Mouse (Mus musculus): ENCODE measurements around the gene 6330403K07Rik.

Gene 6330403K07Rik

DNA sequence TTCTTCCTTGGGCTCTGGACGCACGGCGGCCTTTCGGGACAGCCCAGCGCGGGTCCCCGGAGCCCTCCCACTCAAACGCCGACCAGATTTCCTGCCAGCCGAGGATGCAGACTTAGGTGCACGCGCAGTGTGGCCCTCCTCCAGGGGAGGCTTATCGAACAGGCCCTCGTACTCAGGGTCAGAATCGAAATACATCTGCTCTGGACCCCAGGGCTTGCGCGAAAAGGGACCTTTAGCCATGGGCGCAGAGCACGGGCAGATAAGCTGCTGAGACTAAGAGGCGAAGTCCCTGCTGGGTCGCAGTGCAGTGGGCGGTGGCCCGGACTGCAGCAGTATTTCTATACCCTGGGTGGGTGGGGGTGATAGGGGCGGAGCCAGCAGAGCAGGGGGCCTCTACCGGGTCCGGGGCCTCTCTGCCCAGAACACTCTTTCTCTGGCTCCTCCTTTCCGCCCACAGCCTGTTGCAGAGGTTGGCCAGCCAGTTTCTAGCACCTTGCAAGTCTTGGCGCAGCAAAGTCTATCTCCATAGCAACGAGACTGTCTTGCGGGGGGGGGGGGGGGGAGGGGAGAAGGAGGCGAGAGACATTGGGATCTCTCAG, at the start of gene 6330403K07Rik:
Gene 6330403K07Rik (minus strand): TSS at position 351 of the 599 bp plus-strand sequence.
- DNase-seq (ENCODE audit: low spot score in 2 of 2) = peak; percentile 53 to 60

DNA sequence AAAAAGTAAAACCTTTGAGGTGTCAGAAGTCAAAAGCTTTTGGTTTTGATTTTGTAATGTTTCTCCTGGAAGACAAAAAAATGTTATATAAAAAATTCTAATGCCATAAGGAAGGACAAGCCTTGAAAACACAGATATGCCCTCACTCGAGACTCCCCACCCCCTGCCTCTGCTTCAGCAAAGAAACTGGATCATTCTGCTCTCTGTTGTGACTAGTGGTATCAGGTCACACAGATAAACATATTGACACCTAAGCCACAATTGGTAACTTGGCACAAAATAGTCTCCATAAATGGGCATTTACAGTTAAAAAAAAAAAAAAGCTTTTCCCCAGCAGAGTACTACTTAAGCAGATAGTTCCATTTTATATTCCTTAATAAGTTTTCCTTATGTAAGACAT, 43.0 kb upstream of the 6330403K07Rik start:
- DNase-seq (ENCODE audit: low spot score in 2 of 2) = no peak

- no peak for DNase-seq (ENCODE audit: low spot score in 2 of 2)
Observed at GRCm38 (mm10) chr11:71052554-71052953, 19.2 kb upstream of the 6330403K07Rik start.

DNA sequence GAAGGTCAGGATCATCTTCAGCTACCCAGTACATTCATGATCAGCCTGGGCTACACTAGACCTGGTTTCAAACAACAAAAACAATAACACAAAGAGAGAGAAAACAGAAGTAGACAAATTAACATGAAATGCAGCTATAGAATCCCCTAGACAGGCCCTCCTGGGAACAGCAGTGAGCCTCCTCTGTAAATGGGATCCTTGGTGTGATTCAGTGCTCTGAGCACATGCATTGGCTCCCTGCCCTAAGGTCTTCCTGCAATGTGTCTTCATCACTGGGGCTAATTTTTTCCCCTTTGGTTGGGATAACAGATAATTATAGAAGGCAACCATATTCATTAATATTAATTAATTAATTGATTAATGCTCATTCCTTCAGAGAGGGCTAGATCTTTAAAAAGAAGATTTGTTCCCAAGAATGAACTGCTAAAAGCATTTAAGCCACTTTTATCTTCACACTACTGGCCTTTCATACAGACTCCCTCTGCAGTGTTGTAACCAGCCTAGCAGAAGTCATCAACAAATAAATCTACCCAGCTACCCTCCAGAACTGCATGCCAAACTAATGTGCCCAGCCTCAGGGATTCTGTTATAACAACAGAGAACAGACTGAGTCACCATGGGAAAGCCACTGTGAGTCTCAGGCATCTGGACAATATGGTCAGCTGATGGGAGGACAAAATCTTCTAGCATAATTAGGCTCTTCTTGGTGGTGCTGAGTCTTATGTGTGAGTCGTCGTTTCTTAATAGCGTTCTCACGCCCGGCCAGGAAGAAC, 6.4 kb upstream of the 6330403K07Rik start:
- DNase-seq (ENCODE audit: low spot score in 2 of 2) = no peak

- no peak for DNase-seq (ENCODE audit: low spot score in 2 of 2)
Observed at GRCm38 (mm10) chr11:71032491-71033162, 686 bp downstream of the 6330403K07Rik start.

- DNase-seq (ENCODE audit: low spot score in 2 of 2) = no peak
Observed at GRCm38 (mm10) chr11:71032070-71032469, 1.2 kb downstream of the 6330403K07Rik start.

DNA sequence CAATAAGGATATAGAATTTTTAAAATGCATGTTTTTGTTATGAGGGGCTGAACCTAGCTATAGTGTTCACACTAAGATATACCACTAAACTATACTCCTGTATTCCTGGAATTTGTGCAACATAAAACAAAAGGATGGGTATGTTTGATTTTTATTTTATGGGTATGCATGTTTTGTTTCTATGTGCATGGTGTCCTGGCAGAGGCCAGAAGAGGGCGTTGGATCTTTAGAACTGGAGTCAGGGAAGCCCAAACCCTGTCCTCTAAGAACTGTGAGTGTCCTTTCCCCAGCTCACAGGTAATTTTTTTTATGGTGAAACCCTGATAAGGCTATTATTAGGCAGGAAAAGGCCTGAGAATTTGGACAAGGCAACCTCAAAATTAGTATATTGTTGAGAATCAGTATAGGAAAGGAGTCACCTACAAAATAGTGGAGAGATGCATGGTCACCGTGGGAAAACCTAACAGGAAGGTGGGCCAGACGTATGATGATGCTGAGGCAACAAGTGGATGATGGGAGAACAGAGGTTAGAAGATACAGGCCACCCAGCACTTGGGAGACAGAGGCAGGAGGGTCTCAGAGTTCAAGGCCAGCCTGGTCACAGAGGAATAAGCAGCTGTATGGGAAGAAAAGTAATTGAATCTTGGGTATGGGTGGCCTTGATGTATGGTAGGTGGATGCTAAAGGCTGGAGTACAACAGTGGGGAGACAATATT, 3.8 kb downstream of the 6330403K07Rik start:
- DNase-seq (ENCODE audit: low spot score in 2 of 2) = no peak

GRCm38 (mm10) chr11:71028280-71028679, 5.0 kb downstream of the 6330403K07Rik start:
- no peak for DNase-seq (ENCODE audit: low spot score in 2 of 2)

DNA sequence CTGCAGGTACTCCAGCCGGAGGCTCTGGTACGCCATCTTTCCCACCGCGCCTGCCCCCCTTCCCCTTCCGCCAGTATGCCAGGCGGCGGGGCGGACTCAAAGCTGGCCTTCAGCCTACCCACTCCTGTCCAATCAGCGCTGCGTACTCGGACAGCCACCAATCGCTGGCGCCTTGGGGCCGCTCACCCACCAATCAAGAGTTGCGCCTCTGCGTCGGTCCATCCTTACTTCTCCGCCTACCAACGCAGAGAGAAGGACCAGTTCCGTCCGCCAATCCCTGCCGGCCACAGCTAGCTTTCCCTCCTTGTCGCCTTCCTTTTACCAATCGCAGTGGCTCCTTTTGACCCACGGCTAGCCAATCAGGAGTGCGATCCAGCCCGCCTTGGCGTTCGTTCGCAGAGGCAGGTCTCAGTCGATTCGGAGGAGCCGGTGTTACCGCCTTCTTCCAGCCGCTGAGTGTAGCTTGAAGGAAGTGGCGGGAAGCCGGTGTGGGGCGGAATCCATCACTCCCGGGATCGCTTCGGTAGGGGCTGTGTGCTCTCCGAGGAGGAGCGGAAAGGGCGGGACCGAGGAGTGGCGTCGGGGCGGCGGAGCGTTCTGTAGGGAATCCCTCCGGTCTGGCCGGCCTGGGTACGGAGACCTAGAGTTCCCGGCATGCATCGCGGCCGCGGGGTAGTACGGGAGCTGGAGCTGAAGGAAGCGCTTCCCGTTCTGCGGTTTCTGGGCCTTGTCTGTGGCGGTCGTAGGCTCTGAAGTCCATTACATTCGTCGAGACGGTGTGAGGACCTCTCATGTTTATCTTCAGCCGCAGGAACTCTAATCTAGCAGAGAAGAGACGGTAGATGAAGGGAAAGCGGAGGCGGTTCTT, 13.9 kb downstream of the 6330403K07Rik start, which contains the start of the genes Mis12 and Derl2:
Gene Mis12 (plus strand): TSS at position 411 of the 868 bp plus-strand sequence.
Gene Derl2 (minus strand): TSS at position 641 of the 868 bp plus-strand sequence.
- peak; percentile 97 to 99 for DNase-seq (ENCODE audit: low spot score in 2 of 2)

DNA sequence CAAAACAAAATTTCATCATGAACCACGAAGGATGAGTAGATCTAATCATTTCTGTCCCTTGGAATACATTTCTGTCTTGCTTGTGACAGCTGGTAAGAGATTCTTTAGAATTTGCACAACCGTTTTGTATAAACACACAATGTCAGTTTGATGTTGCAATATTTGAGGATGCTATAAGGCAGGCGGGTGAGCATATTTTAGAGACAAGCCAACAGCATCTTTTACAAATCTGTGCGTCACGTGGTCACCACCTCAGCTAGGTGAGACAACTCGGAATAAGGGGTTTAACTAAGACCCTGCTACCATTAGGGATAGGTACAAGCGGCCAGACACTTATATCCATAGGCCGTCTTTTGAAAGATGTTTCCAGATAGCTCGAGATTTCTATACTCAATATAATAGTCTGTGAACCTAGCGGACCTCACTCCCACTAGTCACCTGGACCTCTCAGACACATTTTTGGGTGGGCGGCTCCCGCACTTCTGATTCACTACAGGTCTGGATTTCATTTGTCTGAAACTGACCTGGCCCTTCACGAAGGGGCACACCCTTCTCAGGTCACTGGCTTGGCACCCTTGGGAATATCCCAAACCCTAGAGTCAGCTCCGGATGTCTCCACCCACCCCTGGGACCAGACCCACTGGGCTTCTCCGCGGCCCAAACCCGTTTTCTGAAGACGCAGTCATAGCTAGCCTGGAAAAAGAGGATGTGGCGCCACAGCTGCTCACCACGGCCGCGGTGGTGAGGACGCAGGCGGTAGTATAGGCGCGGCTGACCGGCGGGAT, 14.7 kb downstream of the 6330403K07Rik start:
- DNase-seq (ENCODE audit: low spot score in 2 of 2) = no peak

GRCm38 (mm10) chr11:71017051-71017450, 16.3 kb downstream of the 6330403K07Rik start:
- DNase-seq (ENCODE audit: low spot score in 2 of 2) = no peak

- DNase-seq (ENCODE audit: low spot score in 2 of 2) = no peak
Observed at GRCm38 (mm10) chr11:71012743-71013142, 20.6 kb downstream of the 6330403K07Rik start.

- no peak for DNase-seq (ENCODE audit: low spot score in 2 of 2)
Observed at GRCm38 (mm10) chr11:71008321-71008720, 25.0 kb downstream of the 6330403K07Rik start.

DNA sequence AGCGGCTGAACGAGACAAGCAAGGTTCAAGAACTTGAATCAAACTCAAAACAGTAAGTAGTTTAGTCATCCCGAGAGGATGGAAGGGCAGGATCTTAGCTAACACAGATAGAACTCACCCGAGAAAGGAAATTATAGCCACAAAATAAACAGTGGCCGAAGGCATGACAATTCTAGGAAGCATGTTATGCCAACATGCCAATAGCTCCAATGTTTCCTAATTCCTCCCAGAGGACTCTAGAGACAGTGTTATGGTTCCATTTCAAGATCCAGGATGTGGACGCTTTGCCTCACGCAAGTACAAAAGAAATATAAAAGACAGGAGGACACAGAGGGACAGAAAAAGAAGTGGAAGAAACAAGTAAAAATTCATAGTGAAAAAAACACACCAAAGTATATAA, 25.5 kb downstream of the 6330403K07Rik start:
- DNase-seq (ENCODE audit: low spot score in 2 of 2) = no peak

GRCm38 (mm10) chr11:71007026-71007425, 26.3 kb downstream of the 6330403K07Rik start:
- DNase-seq (ENCODE audit: low spot score in 2 of 2) = no peak

- no peak for DNase-seq (ENCODE audit: low spot score in 2 of 2)
Observed at GRCm38 (mm10) chr11:71005046-71005445, 28.3 kb downstream of the 6330403K07Rik start.

DNA sequence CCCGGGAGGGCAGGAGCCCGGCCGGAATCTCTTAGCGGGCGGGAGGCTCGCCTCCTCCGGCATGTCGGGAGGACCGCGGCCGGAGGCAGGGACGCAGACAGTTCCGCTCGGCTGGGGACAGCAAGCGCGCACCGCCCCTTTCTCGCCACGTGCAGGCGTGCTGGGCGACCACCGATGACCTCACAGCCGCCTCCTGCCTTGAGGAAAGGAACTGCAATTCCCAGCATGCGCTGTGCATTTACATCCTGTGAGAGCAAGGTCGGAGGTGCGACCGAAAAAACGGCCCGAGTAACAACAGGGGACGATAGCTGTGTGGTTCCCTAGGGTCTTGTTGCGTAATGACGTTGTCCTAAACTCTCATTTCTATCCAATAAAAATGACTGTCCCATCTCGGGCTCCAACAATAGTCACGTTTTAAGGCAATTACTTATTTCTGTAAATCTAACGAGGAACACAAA, 29.0 kb downstream of the 6330403K07Rik start, which contains the start of gene Dhx33:
Gene Dhx33 (minus strand): TSS at position 122 of the 458 bp plus-strand sequence.
- DNase-seq (ENCODE audit: low spot score in 2 of 2) = peak; percentile 95 to 96

DNA sequence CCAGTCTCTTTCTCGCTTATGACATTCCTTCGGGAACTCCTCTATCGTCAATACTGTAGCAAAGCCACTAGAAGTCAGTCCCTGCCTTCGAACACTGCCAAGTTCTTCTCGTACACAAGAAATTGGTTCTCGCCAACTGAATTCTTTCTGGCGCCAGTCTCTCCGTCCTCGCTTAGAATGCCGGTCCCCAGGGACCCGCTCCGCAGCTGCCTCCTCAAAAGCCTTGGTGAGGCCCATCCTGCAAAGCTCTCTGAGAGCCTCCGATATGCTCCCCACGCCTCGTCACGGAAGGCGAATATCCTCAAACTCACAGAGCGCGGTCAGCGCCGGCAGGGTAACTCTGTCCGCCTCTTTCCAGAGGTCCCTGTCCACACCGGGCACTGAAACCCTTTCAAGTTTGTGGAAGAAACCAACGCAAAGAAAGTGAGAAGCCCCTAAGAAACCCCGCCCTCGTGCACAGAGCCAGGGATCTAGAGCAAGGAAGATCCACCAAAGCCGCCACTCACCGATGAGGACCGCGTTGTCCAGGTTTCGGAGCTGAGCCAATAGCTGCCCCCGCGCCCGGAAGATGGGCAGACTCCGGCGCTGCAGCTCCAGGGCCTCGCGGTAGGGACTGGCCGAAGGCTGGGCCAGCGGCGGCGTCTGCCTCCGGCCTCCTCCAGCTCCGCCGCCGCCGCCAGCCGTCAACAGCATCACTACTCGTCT, 29.6 kb downstream of the 6330403K07Rik start:
- peak in 1 of 2 experiments; percentile 63 for DNase-seq (ENCODE audit: low spot score in 2 of 2)

- no peak for DNase-seq (ENCODE audit: low spot score in 2 of 2)
Observed at GRCm38 (mm10) chr11:71001167-71001566, 32.1 kb downstream of the 6330403K07Rik start.

Measured in urinary bladder, postnatal 4 days (tissue).